Mouse (Mus musculus): Measurements from ENCODE around the gene Cirbp.

Cirbp gene

DNA sequence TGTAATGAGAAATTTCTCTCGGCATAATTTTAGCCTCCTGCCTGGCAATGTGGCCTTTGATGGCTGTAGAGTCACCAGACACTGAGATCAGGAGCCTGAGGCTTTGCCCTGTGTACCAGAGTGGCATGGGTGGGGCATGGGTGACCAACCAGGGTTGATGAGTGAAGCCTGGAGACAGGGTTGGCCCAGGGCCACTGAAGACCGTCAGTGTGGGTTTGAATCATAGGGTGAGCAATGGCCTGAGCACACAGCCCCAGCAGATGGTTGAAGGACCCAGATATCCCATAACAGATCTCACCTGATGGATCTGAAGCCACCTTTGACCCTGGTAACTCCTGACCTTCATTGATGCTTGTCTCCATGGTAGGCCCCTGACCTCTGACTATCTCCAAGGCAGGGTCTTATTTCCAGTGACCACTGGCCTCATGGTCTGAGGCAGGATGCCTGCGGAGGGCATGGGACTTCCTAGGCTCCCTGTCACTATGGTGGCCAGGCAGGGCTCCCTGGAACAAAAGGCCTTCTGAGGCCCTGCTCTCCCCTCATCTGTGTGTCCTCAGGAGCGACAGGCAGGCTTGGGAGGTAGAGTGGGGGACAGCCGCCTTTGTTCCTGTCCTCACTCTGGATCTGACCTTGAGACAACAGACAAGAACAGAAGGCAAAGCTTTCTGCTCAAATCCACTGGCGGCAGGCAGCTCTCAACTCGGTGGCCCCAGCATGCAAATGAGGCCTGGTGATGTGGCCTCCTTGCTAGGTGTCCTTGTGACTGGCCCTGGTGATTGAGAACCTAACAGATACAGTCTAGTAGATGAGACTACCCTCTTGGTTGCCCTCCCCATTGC, 11.9 kb downstream of the Cirbp start:
- no peak for DNase-seq (ENCODE audit: low spot score in 2 of 2)

DNA sequence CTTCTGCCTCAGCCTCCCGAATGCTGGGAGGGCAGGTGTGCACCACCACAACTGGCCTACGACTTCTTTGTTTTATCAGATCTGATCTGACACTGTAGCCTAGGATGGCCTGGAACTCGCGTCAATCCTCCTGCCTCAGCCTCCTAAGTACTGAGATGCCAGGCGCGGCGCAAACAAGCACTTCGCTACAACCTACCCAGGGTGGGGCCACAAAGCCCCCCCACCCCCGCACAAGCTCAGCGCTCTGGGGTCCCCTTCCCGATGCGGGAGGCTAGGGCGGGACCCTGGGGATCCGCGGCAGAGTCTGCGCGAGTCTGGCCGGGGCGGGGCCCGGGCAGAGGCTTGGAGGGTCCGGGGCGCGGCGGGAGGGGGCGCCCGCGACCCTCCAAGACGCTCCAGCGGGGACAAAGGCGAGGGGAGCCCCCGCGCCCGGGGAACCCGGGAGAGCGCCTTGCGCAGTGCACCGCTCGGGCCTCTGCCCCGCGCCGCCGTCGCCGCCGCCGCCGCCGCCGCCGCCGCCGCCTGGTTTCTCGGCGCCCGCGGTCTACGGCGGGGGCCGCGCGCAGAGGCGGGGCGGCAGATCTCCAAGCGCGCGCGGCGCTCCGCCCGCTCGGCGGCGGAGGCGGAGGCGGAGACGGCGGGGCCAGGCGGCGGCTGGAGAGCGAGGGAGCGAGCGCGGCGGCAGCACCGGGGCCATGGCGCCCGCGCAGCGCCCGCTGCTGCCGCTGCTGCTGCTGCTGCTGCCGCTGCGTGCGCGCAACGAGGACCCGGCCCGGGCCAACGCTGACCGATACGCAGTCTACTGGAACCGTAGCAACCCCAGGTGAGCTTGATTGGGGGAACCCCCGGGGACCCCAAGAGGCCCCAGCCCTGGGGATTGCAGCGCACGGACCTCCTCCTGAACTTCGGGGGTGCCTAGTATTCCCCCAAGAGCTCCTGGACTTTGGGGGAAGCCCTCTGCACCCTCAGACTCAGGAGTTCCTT, 13.6 kb downstream of the Cirbp start, which contains the start of gene Efna2:
Gene Efna2 (plus strand): TSS at position 415 of the 984 bp plus-strand sequence.
- DNase-seq (ENCODE audit: low spot score in 2 of 2): peak in 1 of 2 experiments; percentile 70

DNA sequence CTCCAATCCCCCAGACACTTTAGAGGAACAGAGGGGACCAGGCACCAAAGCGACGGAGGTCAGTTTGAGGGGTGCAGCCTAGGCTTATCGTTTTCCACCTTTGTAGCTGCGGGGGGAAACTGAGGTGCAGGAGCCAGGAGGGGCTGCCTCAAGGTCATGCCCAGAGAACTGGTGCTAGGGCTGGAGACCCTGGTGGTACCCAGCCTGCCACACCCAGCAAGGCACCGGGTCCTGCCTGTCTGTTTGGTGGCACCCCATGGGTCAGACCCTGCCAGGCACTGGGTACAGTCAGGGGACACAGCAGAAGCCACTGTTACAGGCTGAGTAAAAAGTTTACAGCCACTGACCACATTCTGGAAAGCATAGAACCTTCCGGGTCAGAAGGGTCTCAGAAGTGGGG, 14.5 kb downstream of the Cirbp start:
- no peak for DNase-seq (ENCODE audit: low spot score in 2 of 2)

DNA sequence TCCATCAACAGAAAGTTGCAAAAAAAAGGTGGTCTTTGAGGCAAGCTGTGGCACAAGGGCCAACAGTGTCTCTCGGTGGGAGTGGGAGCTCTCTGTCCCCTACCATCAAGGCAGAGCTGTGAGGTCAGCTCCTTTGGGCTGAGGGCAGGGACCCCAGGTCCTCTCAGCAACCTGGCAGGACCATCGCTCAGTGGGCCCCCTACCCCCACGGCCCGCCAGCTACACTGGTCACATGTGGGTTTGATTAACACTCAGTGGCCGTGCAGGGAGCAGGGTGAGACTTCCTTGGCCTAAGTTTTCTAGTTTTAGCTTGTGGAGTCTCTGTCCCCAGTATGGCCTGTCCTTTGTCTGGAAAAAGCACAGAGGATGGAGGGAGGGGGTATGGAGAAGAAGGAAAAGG, 15.0 kb downstream of the Cirbp start:
- peak in 1 of 2 experiments; percentile 32 for DNase-seq (ENCODE audit: low spot score in 2 of 2)

DNA sequence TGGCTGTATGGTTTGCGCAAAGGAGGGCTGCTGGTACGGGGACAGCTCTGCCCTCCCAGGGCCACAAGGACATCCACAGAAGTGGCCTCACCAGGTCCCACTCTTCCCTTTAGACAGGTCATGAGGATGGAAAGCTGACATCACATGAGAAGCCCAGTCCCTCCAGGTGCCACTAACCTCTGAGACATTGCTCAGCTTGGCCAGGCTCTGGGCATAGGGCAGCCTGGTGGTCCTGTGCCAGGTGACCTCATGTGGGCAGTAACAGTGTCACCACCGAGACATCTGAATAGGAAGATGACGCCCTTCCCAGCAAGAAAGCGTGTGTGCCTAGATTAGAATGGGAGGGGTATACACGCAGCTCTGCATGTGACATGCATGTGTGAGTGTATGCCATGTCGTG, 16.8 kb downstream of the Cirbp start:
- DNase-seq (ENCODE audit: low spot score in 2 of 2): no peak

DNA sequence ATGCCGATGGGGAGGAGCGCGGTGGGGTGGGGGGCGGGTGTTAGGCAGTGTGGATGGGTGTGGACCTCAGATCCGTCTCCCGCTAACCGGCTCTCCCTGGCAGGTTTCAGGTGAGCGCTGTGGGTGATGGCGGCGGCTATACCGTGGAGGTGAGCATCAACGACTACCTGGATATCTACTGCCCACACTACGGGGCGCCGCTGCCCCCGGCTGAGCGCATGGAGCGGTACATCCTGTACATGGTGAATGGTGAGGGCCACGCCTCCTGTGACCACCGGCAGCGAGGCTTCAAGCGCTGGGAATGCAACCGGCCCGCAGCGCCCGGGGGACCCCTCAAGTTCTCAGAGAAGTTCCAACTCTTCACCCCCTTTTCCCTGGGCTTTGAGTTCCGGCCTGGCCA, 20.9 kb downstream of the Cirbp start:
- DNase-seq (ENCODE audit: low spot score in 2 of 2): no peak

DNA sequence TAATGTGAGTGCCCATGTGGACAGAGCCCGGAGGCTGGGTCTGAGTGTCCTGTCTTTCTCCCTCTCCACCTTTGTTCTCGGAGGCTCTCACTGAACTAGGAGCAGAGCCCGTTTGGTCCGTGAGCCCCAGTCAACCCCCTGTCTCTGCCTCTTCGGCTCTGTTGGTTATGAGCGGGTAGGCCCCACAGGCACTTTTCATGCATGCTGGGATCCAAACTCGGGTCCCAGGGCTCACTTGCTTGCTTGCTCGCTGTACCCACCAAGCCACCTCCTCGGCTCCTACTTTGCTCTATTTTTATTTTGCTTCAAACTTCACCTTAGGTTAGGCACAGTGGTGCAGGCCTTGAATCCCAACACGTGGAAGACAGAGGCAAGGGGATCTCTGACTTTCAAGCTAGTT, 22.0 kb downstream of the Cirbp start:
- no peak for DNase-seq (ENCODE audit: low spot score in 2 of 2)

DNA sequence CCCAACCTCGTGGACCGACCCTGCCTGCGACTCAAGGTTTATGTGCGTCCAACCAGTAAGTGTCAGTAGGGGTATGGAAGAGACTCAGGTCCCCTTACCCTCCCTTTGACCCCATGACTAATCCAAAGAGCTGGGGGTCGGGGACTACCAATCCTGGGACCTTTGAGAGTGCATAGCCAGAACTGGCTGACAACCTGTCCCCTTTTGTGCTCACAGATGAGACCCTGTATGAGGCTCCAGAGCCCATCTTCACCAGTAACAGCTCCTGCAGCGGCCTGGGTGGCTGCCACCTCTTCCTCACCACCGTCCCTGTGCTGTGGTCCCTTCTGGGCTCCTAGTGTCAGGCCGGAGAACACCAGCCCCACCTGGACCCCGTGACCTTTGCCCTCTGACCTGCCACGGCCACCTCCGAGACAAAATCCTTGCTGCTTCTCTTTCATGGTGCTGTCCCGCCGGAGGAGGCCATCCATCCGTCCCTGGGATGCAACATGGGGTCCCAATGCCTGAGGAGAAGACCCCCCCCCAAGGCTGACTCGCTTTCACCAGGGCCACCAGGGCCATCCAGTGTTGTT, 22.8 kb downstream of the Cirbp start:
- peak in 1 of 2 experiments; percentile 50 for DNase-seq (ENCODE audit: low spot score in 2 of 2)

DNA sequence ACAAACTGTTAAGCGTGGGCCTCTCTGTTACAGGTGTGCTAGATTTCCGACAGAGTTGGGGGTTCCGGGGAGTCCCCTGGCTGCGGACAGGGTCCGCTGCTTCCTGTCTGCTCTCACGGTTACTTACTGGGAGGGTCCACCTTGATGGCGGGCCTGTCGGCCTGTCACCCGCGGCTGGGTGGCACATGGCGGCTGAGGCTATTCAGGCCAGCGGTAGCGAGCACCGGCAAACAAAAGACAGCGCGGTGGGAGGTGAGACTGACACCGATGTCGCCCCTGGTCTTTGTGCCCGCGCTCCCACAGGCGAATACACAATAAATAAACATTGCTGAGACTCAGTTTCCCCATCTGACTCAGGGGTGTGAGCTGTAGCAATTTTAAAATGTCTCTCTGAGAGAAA, 24.2 kb downstream of the Cirbp start:
- DNase-seq (ENCODE audit: low spot score in 2 of 2): no peak

DNA sequence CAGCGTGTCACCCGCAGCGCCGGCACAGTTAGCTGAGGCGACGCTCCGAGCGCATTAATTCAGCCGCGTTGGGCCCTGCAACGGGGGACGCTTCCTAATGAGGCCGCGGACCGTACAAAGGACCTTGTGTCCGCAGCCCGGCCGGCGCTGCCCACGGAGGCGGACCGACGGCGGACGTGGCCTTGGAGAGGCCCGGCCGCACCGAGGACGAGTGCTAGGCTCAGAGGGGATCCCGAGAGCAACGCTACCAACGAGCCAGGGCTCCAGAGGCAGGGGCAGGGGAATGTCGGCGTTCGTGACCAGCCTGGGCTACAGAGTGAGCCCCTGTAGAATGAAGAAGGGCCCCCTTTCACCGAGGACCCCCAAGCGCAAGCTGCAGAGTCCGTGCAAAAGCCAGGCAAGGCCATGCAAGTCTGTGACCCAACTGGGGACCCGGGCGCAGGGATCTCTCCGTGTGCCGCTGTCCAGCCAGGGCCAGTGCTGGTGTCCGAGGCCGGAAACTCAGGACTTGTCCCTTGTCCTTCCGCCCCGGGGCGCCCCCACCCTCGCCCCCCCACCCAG, 24.8 kb downstream of the Cirbp start:
- peak; percentile 79 to 82 for DNase-seq (ENCODE audit: low spot score in 2 of 2)

DNA sequence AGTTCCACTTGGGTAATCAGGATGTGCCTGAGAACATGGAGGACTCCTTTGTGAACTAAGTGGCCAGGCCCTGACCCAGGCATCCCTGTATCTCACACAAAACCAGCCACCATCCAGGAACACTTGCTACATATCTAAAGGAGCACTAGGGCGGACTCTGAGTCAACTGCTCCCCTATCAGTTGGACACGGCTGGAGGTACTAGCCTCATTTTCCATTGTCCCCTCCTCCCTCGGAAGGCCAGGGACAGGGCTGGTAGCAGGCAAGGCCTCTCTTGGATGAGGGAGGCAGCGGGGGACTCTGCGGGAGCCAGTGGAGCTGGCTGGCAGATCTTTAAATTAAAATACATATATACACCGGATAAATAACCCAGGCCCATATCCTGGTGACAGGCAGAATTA, 28.2 kb downstream of the Cirbp start:
- DNase-seq (ENCODE audit: low spot score in 2 of 2): no peak

DNA sequence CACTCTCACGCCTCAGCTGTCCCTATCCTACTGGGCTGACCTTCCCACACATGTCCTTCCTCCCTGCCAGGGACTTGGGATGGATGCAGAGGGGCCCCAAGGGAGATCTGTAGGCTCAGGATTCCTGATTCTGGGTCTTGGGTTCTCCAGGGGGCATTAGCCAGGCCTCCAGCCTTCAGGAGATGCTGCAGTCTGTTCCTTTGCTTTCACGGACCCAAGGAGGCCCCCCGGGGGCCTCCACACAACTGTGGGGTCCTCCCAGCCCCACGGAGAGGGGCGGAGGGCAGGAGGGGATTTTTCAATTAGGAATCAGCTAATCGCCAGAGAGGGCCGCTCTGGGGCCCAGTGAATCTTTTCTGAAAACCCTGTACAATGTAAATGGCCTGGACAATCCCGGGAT, 28.7 kb downstream of the Cirbp start:
- no peak for DNase-seq (ENCODE audit: low spot score in 2 of 2)

DNA sequence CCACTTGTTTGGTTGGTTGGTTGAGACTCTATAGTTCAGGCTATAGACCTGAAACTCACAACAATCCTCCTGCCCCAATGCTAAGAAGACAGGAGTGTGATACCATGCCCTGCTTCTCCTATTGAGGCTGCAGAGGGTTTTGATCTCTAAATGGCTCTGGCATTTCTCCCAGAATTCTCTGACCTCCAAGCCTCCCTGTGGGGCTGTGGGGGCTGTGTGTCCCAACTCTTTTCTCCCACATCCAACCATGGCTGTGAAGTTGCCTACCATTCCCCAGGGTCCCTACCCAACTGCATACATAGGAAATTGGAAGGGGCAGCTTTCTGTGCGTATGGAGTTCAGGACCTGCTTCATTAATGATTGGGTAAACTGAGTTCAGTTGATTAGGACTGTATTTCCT, 30.4 kb downstream of the Cirbp start:
- DNase-seq (ENCODE audit: low spot score in 2 of 2): no peak

DNA sequence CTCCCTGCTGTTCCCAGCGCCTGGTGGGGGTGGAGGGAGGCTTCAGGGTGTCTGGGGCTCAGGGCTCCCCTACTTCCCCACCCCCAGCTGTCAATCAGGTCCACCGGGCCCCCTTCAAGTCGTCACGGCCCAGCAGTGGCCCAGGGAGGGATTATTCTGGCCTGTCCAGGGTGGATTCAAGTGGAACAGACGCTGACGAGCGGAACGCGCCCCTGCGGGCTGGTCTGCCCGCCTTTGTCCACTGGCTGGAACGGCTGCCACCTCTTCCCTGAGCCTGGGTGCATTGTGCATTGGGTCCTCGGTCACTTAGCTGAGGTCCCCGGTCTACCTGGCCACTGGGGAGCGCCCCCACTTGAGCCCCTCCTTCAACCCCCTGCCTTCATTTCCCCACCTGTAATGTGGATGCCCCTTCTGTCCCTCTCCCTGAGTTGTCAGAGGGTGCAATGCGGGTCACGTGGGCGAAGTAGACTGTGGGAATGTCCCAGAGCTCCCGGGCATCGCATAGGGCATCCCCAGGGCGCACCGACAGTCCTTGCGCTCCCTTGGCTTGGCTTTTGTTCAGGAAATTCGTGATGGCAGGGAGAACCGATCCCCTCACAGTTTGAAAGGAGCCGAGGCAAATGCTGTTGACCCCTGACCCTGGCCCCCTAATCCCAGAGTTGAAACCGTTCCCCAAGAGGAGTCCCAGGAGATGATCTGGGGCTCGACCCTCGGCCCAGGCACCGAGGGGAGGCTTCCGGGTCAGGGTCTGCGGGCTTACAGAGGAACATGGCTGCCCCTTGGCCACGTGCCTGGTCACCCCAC, 31.2 kb downstream of the Cirbp start:
- no peak for DNase-seq (ENCODE audit: low spot score in 2 of 2)

DNA sequence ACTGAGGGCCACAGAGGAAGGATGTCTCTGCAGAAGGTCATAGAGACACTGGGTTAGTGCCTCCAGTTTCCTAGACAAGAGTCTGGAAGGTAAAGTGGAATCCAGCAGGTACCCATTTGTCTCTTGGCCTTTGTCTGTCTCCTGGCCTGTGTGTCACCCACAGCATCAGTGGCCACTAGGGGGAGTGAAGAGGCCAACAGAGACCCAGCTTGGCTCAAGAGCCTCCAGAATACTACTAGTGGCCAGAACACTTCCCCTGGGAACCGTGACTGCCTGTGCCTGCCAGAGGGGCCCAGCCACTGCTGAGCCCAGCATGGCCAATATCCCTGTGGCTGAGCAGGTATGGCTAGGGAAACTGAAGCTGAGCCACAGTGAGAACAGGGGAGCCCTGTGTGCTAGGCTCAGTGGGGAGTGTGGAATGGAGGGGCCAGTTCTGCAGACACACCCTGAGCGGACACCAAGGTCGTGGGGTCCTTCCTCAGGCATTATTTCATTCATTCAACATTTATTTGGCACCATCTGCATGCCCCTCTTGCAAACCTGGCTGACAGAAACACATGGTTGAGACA, 33.7 kb downstream of the Cirbp start:
- peak; percentile 81 for DNase-seq (ENCODE audit: low spot score in 2 of 2)

DNA sequence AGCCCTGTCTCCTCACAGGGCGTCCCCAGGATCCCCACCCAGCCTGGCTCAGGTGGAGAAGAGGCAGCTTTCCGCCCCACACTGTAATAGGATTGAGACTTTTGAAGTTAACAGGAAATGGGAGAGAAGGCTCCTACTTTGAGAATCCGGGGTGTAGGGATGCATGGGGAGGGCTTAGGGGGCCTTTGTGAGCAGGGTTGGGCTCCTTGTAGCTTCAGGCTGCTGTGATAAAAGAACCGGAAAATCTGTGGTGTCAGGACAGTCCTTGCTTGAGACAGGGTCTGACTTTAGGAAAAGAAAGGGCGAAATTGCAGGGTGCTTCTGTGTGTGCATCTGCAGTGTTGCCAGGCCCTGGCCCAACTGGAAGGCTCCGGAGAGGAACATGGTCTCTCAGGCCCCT, 34.7 kb downstream of the Cirbp start:
- DNase-seq (ENCODE audit: low spot score in 2 of 2): no peak

DNA sequence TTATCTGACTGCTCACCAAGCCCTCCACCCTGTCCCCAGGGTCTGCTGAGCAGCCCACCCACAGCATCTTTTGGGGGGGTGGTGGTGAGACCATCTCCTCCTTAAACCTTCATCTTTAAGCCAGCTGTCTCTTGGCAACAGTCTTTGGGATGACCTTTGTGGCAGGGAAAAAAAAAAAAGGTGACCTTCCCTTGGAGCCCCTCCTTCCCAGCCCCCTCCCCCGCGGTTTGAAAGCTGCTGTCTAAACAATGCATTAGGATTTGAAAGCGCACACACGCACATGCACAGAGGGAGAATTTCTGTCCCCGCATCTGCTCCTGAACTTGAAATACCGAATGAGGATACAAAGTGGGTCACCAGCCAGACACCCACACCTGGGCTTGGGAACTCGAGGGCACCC, 38.3 kb downstream of the Cirbp start:
- DNase-seq (ENCODE audit: low spot score in 2 of 2): no peak

DNA sequence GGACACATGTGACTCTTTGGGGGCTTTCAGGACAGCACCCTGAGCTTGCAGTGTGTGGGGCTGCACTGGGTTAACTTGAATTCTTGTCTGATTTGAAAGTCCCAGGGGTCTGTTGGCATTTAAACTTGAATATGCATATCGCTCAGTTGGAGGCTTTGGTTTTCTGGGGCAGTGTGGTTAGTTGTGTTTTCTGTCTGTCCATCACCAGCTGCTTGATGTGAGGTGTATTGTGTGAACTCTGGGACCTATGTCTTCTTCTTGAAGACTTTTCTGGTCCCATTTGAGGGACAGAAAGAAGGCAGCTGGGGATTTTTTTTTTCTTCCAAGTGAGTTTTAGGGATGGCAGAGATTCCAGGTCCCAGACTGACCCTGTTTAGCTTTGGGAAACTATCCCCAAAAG, 41.4 kb downstream of the Cirbp start:
- no peak for DNase-seq (ENCODE audit: low spot score in 2 of 2)

DNA sequence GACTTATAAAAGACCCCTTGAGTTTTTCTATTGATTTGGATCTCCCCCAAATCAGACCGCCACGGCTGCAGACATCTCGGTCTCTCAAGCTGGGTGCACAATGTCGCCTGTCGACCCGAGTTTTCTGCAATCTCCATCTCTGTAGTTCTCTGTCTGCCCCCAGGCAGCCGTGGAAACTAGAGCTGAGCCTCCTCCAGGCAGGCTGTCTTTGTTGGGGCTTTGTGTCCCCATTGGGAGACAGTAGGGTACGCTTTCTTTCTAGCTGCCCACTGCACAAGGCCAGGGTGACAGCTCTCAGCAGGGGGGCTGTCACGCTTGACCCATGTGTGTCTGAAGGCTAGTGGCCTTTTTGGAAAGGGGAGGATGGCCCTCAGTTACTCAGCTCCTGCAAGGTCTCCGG, 41.9 kb downstream of the Cirbp start:
- no peak for DNase-seq (ENCODE audit: low spot score in 2 of 2)

DNA sequence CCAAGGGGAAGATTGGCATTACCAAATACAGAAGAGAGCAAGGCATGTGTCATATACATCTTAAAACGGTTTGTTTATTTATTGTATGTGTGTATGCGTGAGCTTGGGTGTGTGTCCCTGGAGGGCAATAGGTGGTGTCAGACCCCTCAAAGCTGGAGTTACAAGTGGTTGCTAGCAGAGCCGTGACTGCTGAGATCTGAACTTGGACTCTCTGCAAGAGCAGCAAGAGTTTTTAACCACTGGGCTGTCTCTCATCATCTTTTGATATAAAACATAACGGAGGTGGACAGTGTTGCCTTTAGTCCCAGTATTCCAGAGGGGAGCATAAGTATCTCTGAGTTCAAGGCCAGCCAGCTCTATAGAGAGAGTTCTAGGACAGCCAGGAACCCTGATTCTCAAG, 42.5 kb downstream of the Cirbp start:
- no peak for DNase-seq (ENCODE audit: low spot score in 2 of 2)

DNA sequence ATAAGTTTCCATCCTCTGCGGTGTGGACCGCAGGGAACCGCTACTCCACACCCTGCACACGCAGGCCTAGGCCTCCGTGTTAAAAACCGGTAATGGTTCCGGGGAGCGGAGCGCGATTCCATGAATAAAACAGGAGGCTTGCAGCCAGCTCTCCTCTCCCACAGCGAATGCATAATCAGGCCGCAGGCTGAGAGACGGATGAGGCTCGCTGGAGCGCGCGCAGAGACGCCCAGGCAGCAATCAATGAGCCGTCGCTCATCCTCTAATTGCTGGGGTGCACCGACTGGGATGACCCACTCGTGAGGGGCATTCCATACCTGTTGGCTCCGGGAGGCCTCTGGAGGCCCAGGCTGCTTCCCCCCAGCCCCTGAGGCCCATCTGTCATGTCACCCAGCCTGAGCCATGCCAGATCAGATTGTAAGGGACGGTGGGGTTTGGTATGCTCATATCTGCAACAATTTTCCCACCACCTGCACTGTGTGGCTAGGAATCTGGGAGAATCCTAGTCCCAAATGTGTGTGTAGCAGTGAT, 43.1 kb downstream of the Cirbp start:
- peak; percentile 69 for DNase-seq (ENCODE audit: low spot score in 2 of 2)

All from right cerebral cortex, postnatal 10 days (tissue).